19 mouse cellular contexts compared by ENCODE assay signal in the genomic region with DNA sequence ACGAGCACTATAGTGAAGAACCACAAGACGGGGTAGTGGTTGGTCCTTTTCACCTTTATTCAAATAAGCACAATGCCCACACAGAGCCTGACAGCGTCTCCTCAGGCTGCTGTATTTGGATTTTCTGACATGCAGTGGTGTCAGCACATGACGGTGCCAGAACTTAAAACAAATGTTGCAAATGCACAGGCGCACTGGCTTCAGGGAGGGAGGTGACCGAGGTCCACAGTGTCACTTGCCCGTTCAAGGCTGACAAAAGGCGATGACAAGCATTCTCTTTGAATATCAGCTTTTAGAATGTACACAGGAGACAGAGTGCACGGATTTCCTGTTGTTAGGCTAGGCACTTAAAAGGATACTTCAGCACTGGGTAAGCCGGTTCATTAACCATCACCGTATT. TPM values are rescaled to one million over a fixed set of nuclear protein-coding genes. Genes with fewer than 3 reads are reported as not detected.
A peak's percentile ranks its signal among the peaks of the same experiment; 100 is the strongest.
DNase-seq lines count a peak whose midpoint lies in the region; ATAC-seq and TF ChIP-seq lines count a peak whose summit lies in the region.
"Had no signal": no experiment of that assay in that cellular context is flagged by ENCODE, and none has a peak within 500 bp of the region (broad histone marks: within the 10 kb centered on the region; RNA-seq: fewer than 3 reads in every experiment).

No protein-coding gene starts in this region.

- peak overlapping the region; percentile 26; the same call in 1 of the 2 replicates for H3K4me2 ChIP-seq in heart, embryonic 14.5 days (ENCODE audit: low read length)
- no peak overlapping the region for H3K4me2 ChIP-seq in lung, embryonic 14.5 days
- H3K4me2 ChIP-seq: embryonic facial prominence, embryonic 13.5 days; forebrain, embryonic 12.5 days; hindbrain, embryonic 15.5 days had no signal

- ATAC-seq in heart, embryonic 14.5 days (ENCODE audit: insufficient number of reproducible peaks, insufficient read depth, low FRiP score, low read depth), result no peak; the same call in 1 of the 2 replicates
- ATAC-seq in lung, embryonic 14.5 days (ENCODE audit: insufficient read depth), result no peak
- ATAC-seq: activated CD4-positive, CD25-positive, alpha-beta regulatory T cell, adult 4 months; forebrain, embryonic 16.5 days; intestine, embryonic 16.5 days; Patski had no signal

- no peaks in the 10 kb centered on the region for H3K9me3 ChIP-seq in heart, embryonic 10.5 days
- H3K9me3 ChIP-seq in heart, embryonic 14.5 days (ENCODE audit: control insufficient read depth, low read length), result no peaks in the 10 kb centered on the region
- H3K9me3 ChIP-seq in lung, embryonic 14.5 days (ENCODE audit: low read depth, low read length), result no peaks in the 10 kb centered on the region
- H3K9me3 ChIP-seq: embryonic facial prominence, embryonic 13.5 days; forebrain, embryonic 12.5 days; hindbrain, embryonic 15.5 days had no signal

- WGBS in heart, embryonic 10.5 days, result 44% methylated on average over 11 of the region's 11 CpGs
- WGBS in heart, embryonic 14.5 days, result 23% methylated on average over 11 of the region's 11 CpGs
- WGBS in lung, embryonic 14.5 days, result 43% methylated on average over 11 of the region's 11 CpGs

- no peak overlapping the region for H3K4me3 ChIP-seq in heart, embryonic 10.5 days
- no peak overlapping the region for H3K4me3 ChIP-seq in heart, embryonic 14.5 days (ENCODE audit: control insufficient read depth in 1 of 2, insufficient read depth in 1 of 2, low read depth in 1 of 2, low read length in 2 of 2)
- no peak overlapping the region for H3K4me3 ChIP-seq in lung, embryonic 14.5 days (ENCODE audit: low read depth, low read length)
- H3K4me3 ChIP-seq: embryonic facial prominence, embryonic 13.5 days; forebrain, embryonic 12.5 days; hindbrain, embryonic 15.5 days had no signal

- H3K4me1 ChIP-seq in heart, embryonic 10.5 days, result peaks cover 31% of the 10 kb centered on the region
- H3K4me1 ChIP-seq in heart, embryonic 14.5 days (ENCODE audit: control insufficient read depth in 2 of 2, insufficient read depth in 2 of 2, low read length in 2 of 2), result peaks cover 13 to 22% of the 10 kb centered on the region in 2 experiments
- H3K4me1 ChIP-seq in lung, embryonic 14.5 days (ENCODE audit: insufficient read depth), result peaks cover 25% of the 10 kb centered on the region

- H3K27ac ChIP-seq in heart, embryonic 10.5 days, result no peak overlapping the region
- no peak overlapping the region; a peak in 1 of 4 replicates for H3K27ac ChIP-seq in heart, embryonic 14.5 days (replicated peaks in 1 of 2; ENCODE audit: control insufficient read depth in 1 of 2, insufficient read depth in 1 of 2, low read depth in 2 of 2, low read length in 2 of 2)
- H3K27ac ChIP-seq in lung, embryonic 14.5 days (ENCODE audit: low read depth), result peak overlapping the region; percentile 9; the same call in 1 of the 2 replicates
- H3K27ac ChIP-seq: embryonic facial prominence, embryonic 13.5 days; hindbrain, embryonic 15.5 days had no signal

- peak overlapping the region; percentile 38; the same call in 1 of the 2 replicates for H3K9ac ChIP-seq in heart, embryonic 14.5 days (ENCODE audit: low read length)
- no peak overlapping the region for H3K9ac ChIP-seq in lung, embryonic 14.5 days
- H3K9ac ChIP-seq: embryonic facial prominence, embryonic 13.5 days; forebrain, embryonic 12.5 days; hindbrain, embryonic 15.5 days had no signal

- 0 out of 2 replicates have a peak, but pooled peaks cover 3% of the 10 kb centered on the region for H3K36me3 ChIP-seq in heart, embryonic 10.5 days
- no peaks in the 10 kb centered on the region for H3K36me3 ChIP-seq in heart, embryonic 14.5 days (ENCODE audit: control insufficient read depth, insufficient read depth, low read length)
- peaks cover 12% of the 10 kb centered on the region; the same call in 1 of the 2 replicates for H3K36me3 ChIP-seq in lung, embryonic 14.5 days (ENCODE audit: insufficient read depth)
- H3K36me3 ChIP-seq in splenic B cell, adult 2 months (ENCODE audit: control insufficient read depth, insufficient read depth, low read length, poor library complexity, severe bottlenecking), result no peaks in the 10 kb centered on the region

- no peak for TF ChIP-seq CTCF in lung, embryonic 14.5 days (IDR thresholded peaks at IDR 0.05; ENCODE audit: low read depth)

- peak; percentile 72 for DNase-seq in heart, embryonic 10.5 days (ENCODE audit: low spot score)
- no peak for DNase-seq in heart, adult 8-10 months (ENCODE audit: low spot score)
- no peak for DNase-seq in heart, adult 9 months (ENCODE audit: low spot score in 2 of 2)
- peak; percentile 45 for DNase-seq in lung, embryonic 14.5 days
- no peak for DNase-seq in lung, postnatal 25 days (ENCODE audit: low spot score)
- peak; percentile 21 for DNase-seq in splenic B cell, adult 2 months (ENCODE audit: low read depth, low spot score)
- DNase-seq: adrenal gland, postnatal 14 days; cerebellum, adult 18-20 months; cerebellum, adult 9-11 months; cerebellum, postnatal 36 days; gastrocnemius, postnatal 10 days had no signal

- no peaks in the 10 kb centered on the region for H3K27me3 ChIP-seq in heart, embryonic 10.5 days (ENCODE audit: insufficient read depth, poor library complexity, severe bottlenecking)
- no peaks in the 10 kb centered on the region for H3K27me3 ChIP-seq in heart, embryonic 14.5 days (ENCODE audit: control insufficient read depth, insufficient read depth, low read length)
- no peaks in the 10 kb centered on the region for H3K27me3 ChIP-seq in lung, embryonic 14.5 days (ENCODE audit: insufficient read depth, low read length)
- no peaks in the 10 kb centered on the region for H3K27me3 ChIP-seq in splenic B cell, adult 2 months (ENCODE audit: control insufficient read depth, insufficient read depth, low read length, poor library complexity, severe bottlenecking)
- H3K27me3 ChIP-seq: embryonic facial prominence, embryonic 13.5 days; forebrain, embryonic 12.5 days; hindbrain, embryonic 15.5 days; Patski had no signal

RNA-seq across cellular contexts. Expression of gene Ptpdc1, which starts 47.6 kb away (rescaled TPM):
- 5.1 and 7.0 TPM in 2 replicates for polyA plus RNA-seq in heart, embryonic 10.5 days (2016; fragmentation: Nextera tagmentation; extraction: Ambion mirVana)
- 1 to 10 TPM; 4.7 to 5.9 (median 5.7) TPM for total RNA-seq in heart, adult 8-10 months (2022)
- 7.1 and 8.6 TPM in 2 replicates for polyA plus RNA-seq in heart, embryonic 14.5 days (2014; fragmentation: Nextera tagmentation; extraction: Ambion mirVana)
- 13.7 and 14.8 TPM in 2 replicates for polyA plus RNA-seq in lung, embryonic 14.5 days (2014; fragmentation: Nextera tagmentation; extraction: Ambion mirVana)

Comparison
In these comparisons a context has a peak if more than half of its experiments do, and no peak if none do; other contexts are left out.
1. DNase-seq: peak in heart, embryonic 10.5 days (single experiment), lung, embryonic 14.5 days (single experiment) and splenic B cell, adult 2 months (single experiment); none in heart, adult 8-10 months (single experiment), heart, adult 9 months (0 of 2) and lung, postnatal 25 days (single experiment).